Mouse (Mus musculus) brain, embryonic 14.5 days (tissue): Measurements from ENCODE around the gene Mcam.

Experiments used
- CTCF ChIP-seq: fragments of 200-500 bp; IDR thresholded peaks from 2 replicates; pipeline ENCODE4 v1.5.1; 2012; ENCODE audit warnings: inconsistent platforms, mild to moderate bottlenecking, moderate library complexity, borderline replicate concordance; ENCODE audit not compliant: insufficient read depth, insufficient read length; ENCODE audit errors: extremely low read depth
- POLR2A ChIP-seq: fragments of 200-500 bp; IDR thresholded peaks from 2 replicates; pipeline ENCODE4 v1.6.1; 2012; ENCODE audit warnings: mild to moderate bottlenecking, inconsistent platforms, borderline replicate concordance; ENCODE audit not compliant: poor library complexity, insufficient read depth, insufficient read length, severe bottlenecking; ENCODE audit errors: extremely low read depth

- TF ChIP-seq CTCF, result no peak
- no peak for TF ChIP-seq POLR2A
These were observed 6.9 kb upstream of the Mcam start for GRCm38 (mm10) chr9:44127351-44127801.
